Mouse (Mus musculus) limb, embryonic 11.5 days (tissue): ENCODE results near the gene Ccnd2. TPM values are rescaled to one million over a fixed set of nuclear protein-coding genes. Genes with fewer than 3 reads are reported as not detected.
A peak's percentile ranks its signal among the peaks of the same experiment; 100 is the strongest.

ENCODE experiments used
- ATAC-seq: fragments of 200-750 bp; cut with Nextera tagmentation; 2 replicates; pipeline ENCODE4 v1.8.0; 2017; ENCODE audit warnings: low read depth; ENCODE audit not compliant: insufficient number of reproducible peaks, low FRiP score, low TSS enrichment
- DNase-seq: peaks from one replicate; pipeline ENCODE4 v3.0.0-alpha.2; 2015; ENCODE audit warnings: low spot score
- H3K27ac ChIP-seq: fragments of 300-500 bp; sonication (generic); replicated peaks from 2 replicates; pipeline ENCODE4 v1.5.1; 2014; ENCODE audit warnings: low read depth, mild to moderate bottlenecking, low read length
- H3K27me3 ChIP-seq: fragments of 300-500 bp; sonication (generic); 2 replicates; pipeline ENCODE4 v1.6.1; 2014; ENCODE audit warnings: mild to moderate bottlenecking, low read length, mixed read lengths; ENCODE audit not compliant: control insufficient read depth, insufficient read depth
- H3K36me3 ChIP-seq: fragments of 300-500 bp; sonication (generic); 2 replicates; pipeline ENCODE4 v1.6.1; 2014; ENCODE audit warnings: mild to moderate bottlenecking, low read length, moderate library complexity, mixed read lengths; ENCODE audit not compliant: control insufficient read depth, insufficient read depth
- H3K4me1 ChIP-seq: fragments of 300-500 bp; sonication (generic); 2 replicates; pipeline ENCODE4 v1.6.1; 2014; ENCODE audit warnings: low read length, mixed read lengths; ENCODE audit not compliant: control insufficient read depth, insufficient read depth
- H3K4me2 ChIP-seq: fragments of 300-500 bp; sonication (generic); 2 replicates; pipeline ENCODE4 v1.6.1; 2014; ENCODE audit warnings: low read depth, mild to moderate bottlenecking, moderate library complexity; ENCODE audit not compliant: severe bottlenecking
- H3K4me3 ChIP-seq: fragments of 300-500 bp; sonication (generic); 2 replicates; pipeline ENCODE4 v1.5.1; 2014; ENCODE audit warnings: low read depth, low read length
- H3K9ac ChIP-seq: fragments of 300-500 bp; sonication (generic); 2 replicates; pipeline ENCODE4 v1.6.1; 2014; ENCODE audit warnings: mild to moderate bottlenecking, low read length
- H3K9me3 ChIP-seq: fragments of 300-500 bp; sonication (generic); 2 replicates; pipeline ENCODE4 v1.6.1; 2016; ENCODE audit warnings: low read length; ENCODE audit not compliant: control insufficient read depth
- WGBS: fragments of 180-500 bp; shearing (Covaris S2); extraction: QIAGEN DNeasy Blood & Tissue Kit; methylation state at CpG from one replicate; pipeline ENCODE4 v1.1.7; 2014; 5-methylcytosine and 5-hydroxymethylcytosine counted together
- polyA plus RNA-seq: library from polyadenylated mRNA; unstranded; fragments of >200 nt; fragmentation: Nextera tagmentation; extraction: Ambion mirVana; gene quantifications from 2 replicates; pipeline ENCODE4 v1.2.1, GENCODE M21; 2014

Ccnd2 gene
- 1,093 and 1,097 TPM in 2 replicates for polyA plus RNA-seq

DNA sequence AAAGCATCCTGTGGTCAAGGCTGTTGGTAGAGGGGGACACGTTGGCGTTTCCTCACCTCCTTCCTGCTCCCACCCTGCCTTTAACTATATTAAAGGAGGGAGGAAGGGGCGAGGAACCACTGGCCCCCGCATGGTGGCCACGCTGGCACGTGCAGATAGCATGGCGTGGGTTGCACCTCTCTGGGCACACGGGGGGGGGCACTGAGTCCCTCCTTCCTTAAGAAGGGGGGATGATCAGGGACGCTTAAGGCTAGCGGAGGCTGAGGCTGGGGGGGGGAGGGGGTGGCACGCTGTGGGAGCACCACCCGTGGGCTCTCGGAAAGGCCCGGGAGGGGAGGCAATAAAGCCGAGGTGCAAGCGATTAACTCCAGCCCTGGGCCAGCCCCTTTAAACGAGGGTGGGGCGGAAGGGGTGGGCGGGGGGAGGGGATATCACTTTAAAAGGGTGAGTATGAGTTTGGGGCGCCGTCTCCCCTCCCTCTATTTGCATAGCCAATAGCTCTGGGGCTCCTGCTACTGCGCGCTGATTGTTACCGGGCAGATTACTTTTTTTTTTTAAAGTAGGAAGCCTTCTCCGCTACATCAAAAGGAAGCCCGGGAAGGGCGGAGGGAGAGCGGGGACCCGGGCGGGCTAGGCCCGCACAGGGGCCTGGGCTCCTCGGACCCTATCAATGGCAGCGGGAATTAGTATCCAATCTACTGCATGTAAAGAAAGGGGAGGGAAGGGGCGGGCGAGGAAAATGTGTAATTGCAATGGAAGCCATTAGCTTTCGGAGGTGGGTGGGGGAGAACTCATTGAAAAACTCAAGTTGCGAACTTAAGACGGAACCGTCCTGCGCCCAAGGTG, at the start of gene Ccnd2:
Gene Ccnd2 (minus strand): TSS at position 88 of the 846 bp plus-strand sequence.
- no peaks in the 10 kb centered on the region for H3K36me3 ChIP-seq
- ATAC-seq, result peak; percentile 75
- under 1% methylated on average over 37 of the region's 40 CpGs for WGBS
- H3K27ac ChIP-seq, result peak within 1 kb of the TSS; percentile 97
- peak; percentile 87 for DNase-seq
- no peaks in the 10 kb centered on the region for H3K27me3 ChIP-seq
- peak within 1 kb of the TSS; percentile 87 for H3K4me2 ChIP-seq
- H3K9ac ChIP-seq, result peak within 1 kb of the TSS; percentile 67
- peak within 1 kb of the TSS; percentile 37 for H3K4me3 ChIP-seq
- peaks cover 19% of the 10 kb centered on the region for H3K4me1 ChIP-seq
- no peaks in the 10 kb centered on the region for H3K9me3 ChIP-seq

DNA sequence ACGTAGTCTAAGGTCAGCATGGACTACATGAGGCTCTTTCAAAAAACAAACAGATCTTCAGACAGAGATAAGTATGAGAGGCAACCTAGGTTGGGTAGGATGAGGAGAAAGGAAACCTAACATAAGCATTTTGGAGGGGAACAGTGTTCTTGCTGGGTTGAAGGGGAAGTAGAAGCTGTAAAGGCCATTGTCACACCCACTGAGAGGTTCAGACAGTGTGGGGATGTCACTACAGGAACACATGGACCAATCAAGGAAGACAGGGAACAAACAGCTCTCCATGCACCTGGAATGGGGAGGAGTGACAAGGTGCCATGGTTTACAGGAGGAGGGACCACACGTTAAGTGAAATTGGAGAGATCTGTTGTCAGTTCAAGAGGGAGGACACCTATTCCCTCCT, 45.0 kb upstream of the Ccnd2 start:
- DNase-seq (no peak), ATAC-seq (no peak)
- no peaks in the 10 kb centered on the region for H3K9me3 ChIP-seq
- H3K4me3 ChIP-seq, result no peak overlapping the region
- no peaks in the 10 kb centered on the region for H3K4me1 ChIP-seq
- H3K27me3 ChIP-seq, result no peaks in the 10 kb centered on the region
- H3K36me3 ChIP-seq, result no peaks in the 10 kb centered on the region
- WGBS, result 79% methylated on average over 2 of the region's 2 CpGs
- no peak overlapping the region for H3K4me2 ChIP-seq
- H3K27ac ChIP-seq, result no peak overlapping the region
- no peak overlapping the region for H3K9ac ChIP-seq

DNA sequence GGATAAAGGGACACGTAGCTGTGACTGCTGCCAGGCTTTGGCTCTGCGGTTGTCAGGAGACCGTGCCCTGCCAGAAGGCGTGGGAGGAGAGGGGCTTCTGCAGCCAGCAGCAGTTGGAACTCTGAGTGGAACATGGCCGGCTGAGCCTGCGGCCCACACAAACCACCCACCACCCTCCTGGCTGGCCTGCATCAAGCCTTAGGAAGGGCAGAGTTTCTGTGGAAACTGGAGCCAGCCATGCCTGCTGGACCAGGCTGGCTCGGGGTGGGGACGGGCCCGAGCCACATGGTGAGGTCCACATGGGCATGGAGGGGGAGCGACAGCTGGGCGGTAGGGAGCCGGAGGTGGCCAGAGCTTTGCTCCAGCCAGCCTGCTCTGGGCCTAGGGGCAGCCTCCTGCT, 29.3 kb upstream of the Ccnd2 start:
- peaks cover 9% of the 10 kb centered on the region for H3K4me1 ChIP-seq
- no peaks in the 10 kb centered on the region for H3K9me3 ChIP-seq
- no peak overlapping the region for H3K27ac ChIP-seq
- no peak overlapping the region for H3K4me2 ChIP-seq
- DNase-seq (no peak), ATAC-seq (no peak)
- H3K4me3 ChIP-seq, result no peak overlapping the region
- H3K36me3 ChIP-seq, result no peaks in the 10 kb centered on the region
- no peaks in the 10 kb centered on the region for H3K27me3 ChIP-seq
- WGBS, result 84% methylated on average over 12 of the region's 12 CpGs
- no peak overlapping the region for H3K9ac ChIP-seq

DNA sequence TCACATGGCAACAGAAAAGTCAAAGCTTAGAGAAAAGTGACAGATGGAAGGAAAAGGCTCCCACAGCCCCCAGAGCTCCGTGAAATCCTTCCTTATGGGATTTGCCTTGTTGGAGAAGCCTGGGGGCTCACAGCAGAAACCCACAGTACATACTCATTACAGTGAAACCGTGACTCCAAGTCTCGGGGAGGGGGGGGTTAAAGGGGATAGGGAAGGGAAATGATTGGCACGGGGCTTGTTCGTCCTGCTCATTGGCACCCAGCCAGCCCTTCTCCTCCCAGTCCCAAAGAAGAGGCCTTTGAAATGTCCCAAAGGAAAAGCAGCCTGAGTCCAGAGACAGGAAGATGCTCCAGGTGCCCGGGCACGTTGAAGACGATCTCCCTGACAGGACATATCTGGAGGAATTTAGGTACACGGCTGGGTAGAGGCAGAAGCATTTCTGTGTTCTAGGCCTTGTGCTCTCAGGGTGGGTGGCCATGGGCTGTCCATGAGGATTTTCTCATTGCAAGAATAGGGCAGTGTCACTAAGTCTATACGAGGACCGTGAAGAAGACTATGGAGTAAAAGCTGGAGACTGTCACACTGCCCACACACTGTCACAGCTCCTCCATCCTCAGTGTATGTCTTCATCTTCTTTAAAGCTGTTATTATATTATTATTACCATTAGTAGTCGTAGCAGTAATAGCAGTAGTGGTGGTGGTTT, 27.2 kb upstream of the Ccnd2 start:
- Histone ChIP-seq H3K4me1 (peaks cover 6% of the 10 kb centered on the region; the same call in 1 of the 2 replicates), H3K9ac (no peak overlapping the region), H3K27ac (no peak overlapping the region), H3K36me3 (no peaks in the 10 kb centered on the region), H3K9me3 (no peaks in the 10 kb centered on the region), H3K27me3 (no peaks in the 10 kb centered on the region), H3K4me2 (no peak overlapping the region), H3K4me3 (no peak overlapping the region)
- DNase-seq (no peak), ATAC-seq (no peak)
- WGBS, result 72% methylated on average over 12 of the region's 12 CpGs

DNA sequence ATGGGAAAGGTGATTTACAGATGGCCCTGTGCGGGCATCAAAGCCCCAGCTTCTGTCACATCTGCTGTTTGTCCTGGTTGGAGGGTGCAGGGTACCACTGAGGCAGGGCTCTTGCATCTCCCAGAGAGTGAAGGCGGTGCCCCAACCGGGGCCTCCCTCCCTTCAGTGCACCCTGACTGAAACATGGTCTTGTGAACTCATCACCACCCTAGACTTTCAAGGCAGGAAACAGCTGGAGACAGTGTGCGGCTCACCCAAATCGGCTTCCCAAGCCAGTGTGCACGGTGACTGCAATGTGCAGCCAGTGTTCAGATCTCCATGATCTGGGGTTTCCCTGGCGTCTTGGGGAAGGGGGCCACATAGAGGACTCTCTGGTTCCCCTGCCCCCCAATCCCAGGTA, 26.0 kb upstream of the Ccnd2 start:
- Histone ChIP-seq H3K36me3 (no peaks in the 10 kb centered on the region), H3K4me3 (no peak overlapping the region), H3K9me3 (no peaks in the 10 kb centered on the region), H3K9ac (no peak overlapping the region), H3K27ac (no peak overlapping the region), H3K4me1 (peaks cover 6% of the 10 kb centered on the region; the same call in 1 of the 2 replicates), H3K4me2 (no peak overlapping the region), H3K27me3 (no peaks in the 10 kb centered on the region)
- DNase-seq (no peak), ATAC-seq (no peak)
- WGBS, result 71% methylated on average over 7 of the region's 7 CpGs

DNA sequence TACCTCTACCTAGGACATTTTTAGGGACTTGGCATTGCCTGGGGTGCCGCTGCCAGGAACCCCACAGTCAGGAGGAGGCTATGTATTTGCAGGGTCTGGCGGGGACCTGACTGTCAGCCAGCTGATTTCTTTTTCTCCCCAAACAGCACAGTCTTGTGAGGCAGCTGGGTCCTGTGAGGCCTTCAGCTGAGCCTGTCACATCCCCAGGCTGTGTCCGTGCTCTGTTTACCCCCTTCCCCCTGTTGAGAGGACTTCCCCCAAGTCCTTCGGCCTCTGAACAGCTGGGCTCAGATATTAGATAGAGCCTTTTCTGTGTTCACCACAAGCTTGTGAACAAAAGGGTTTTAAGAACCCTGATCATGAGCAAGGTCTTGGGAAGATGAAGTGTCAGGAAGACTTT, 25.4 kb upstream of the Ccnd2 start:
- DNase-seq, result no peak
- Histone ChIP-seq H3K9ac (no peak overlapping the region), H3K9me3 (no peaks in the 10 kb centered on the region), H3K27me3 (no peaks in the 10 kb centered on the region), H3K4me2 (no peak overlapping the region), H3K27ac (no peak overlapping the region), H3K36me3 (no peaks in the 10 kb centered on the region), H3K4me1 (peaks cover 6% of the 10 kb centered on the region; the same call in 1 of the 2 replicates), H3K4me3 (no peak overlapping the region)
- WGBS, result 47% methylated on average over 4 of the region's 4 CpGs
- ATAC-seq, result no peak

DNA sequence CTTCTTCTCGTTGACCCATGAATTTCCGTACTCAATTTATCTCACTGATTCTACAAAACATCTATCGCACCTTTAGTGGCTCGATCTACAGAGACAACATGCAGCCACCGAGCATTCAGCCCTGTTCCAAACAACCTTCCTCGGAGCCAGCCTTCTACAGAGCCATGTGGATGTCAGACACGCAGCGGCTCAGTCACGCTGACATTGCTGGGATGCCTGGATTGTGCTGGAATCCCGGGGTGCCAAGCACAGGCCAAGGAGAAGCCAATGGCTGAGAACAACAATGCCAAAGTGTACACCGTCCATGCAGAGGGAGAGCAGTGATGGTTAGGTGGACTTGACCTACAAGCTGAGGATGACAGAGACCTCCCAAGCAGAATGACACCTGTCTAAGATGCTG, 20.5 kb upstream of the Ccnd2 start:
- Histone ChIP-seq H3K4me2 (no peak overlapping the region), H3K4me1 (peaks cover 6% of the 10 kb centered on the region; the same call in 1 of the 2 replicates), H3K27me3 (no peaks in the 10 kb centered on the region), H3K9me3 (no peaks in the 10 kb centered on the region), H3K27ac (no peak overlapping the region), H3K9ac (no peak overlapping the region), H3K4me3 (no peak overlapping the region), H3K36me3 (no peaks in the 10 kb centered on the region)
- WGBS, result 88% methylated on average over 11 of the region's 11 CpGs
- no peak for ATAC-seq
- no peak for DNase-seq

DNA sequence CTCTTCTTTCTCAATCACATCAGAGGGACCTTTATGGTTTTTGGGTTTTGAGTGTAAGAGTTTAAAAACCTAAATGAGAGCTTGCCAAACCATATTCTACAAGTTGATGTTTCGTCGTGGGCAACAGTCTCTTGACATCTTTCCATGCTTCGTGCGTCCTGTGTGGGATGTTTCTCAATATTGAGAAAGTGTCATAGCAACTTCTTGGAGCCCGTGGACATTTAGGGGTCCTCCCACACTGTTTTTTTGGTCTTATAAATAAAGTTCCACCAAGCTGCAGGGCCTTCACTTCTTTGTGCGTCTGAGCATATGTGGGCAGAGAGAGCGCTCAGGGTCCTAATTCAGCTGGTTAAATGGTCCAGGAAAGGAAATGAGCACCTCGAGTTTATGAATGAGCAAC, 18.7 kb upstream of the Ccnd2 start:
- no peak for ATAC-seq

More for the DNA sequence above, 18.7 kb upstream of the Ccnd2 start:
- no peaks in the 10 kb centered on the region for H3K36me3 ChIP-seq
- H3K9ac ChIP-seq, result no peak overlapping the region
- no peak overlapping the region for H3K4me2 ChIP-seq
- 87% methylated on average over 8 of the region's 8 CpGs for WGBS
- no peaks in the 10 kb centered on the region for H3K27me3 ChIP-seq
- no peak for DNase-seq
- no peak overlapping the region for H3K27ac ChIP-seq
- no peaks in the 10 kb centered on the region for H3K4me1 ChIP-seq
- no peak overlapping the region for H3K4me3 ChIP-seq
- no peaks in the 10 kb centered on the region for H3K9me3 ChIP-seq
